Mouse (Mus musculus) heart, embryonic 12.5 days (tissue): ENCODE measurements around the gene 1700011L22Rik. TPM values are rescaled to one million over a fixed set of nuclear protein-coding genes. Genes with fewer than 3 reads are reported as not detected.
A peak's percentile ranks its signal among the peaks of the same experiment; 100 is the strongest.

Experiments used
- ATAC-seq: fragments of 200-750 bp; cut with Nextera tagmentation; 2 replicates; pipeline ENCODE4 v1.8.0; 2017; ENCODE audit warnings: moderate TSS enrichment, moderate library complexity; ENCODE audit not compliant: insufficient number of reproducible peaks, low FRiP score
- H3K27ac ChIP-seq: fragments of 300-500 bp; sonication (generic); 2 replicates; pipeline ENCODE4 v1.5.1; 2016; ENCODE audit warnings: mild to moderate bottlenecking, moderate library complexity; ENCODE audit not compliant: poor library complexity, severe bottlenecking
- H3K27me3 ChIP-seq: fragments of 300-500 bp; sonication (generic); replicated peaks from 2 replicates; pipeline ENCODE4 v1.6.1; 2016; ENCODE audit warnings: mild to moderate bottlenecking, moderate library complexity
- H3K36me3 ChIP-seq: fragments of 300-500 bp; sonication (generic); 2 replicates; pipeline ENCODE4 v1.6.1; 2016; ENCODE audit warnings: mild to moderate bottlenecking, moderate library complexity
- H3K4me1 ChIP-seq: fragments of 300-500 bp; sonication (generic); replicated peaks from 2 replicates; pipeline ENCODE4 v1.6.1; 2016; ENCODE audit warnings: mild to moderate bottlenecking
- H3K4me2 ChIP-seq: fragments of 300-500 bp; sonication (generic); 2 replicates; pipeline ENCODE4 v1.6.1; 2016; ENCODE audit warnings: mild to moderate bottlenecking, moderate library complexity
- H3K4me3 ChIP-seq: fragments of 300-500 bp; sonication (generic); 2 replicates; pipeline ENCODE4 v1.5.1; 2016; ENCODE audit warnings: mild to moderate bottlenecking
- H3K9ac ChIP-seq: fragments of 300-500 bp; sonication (generic); 2 replicates; pipeline ENCODE4 v1.6.1; 2016; ENCODE audit warnings: mild to moderate bottlenecking, moderate library complexity
- H3K9me3 ChIP-seq: fragments of 300-500 bp; sonication (generic); replicated peaks from 2 replicates; pipeline ENCODE4 v1.6.1; 2016; ENCODE audit warnings: mild to moderate bottlenecking, moderate library complexity
- whole genome bisulfite sequencing: fragments of 180-500 bp; shearing (Covaris S2); methylation state at CpG from one replicate; pipeline ENCODE4 v1.1.7; 2016; 5-methylcytosine and 5-hydroxymethylcytosine counted together
- polyA plus RNA-seq: library from polyadenylated mRNA; unstranded; fragments of >200 nt; fragmentation: Nextera tagmentation; extraction: Ambion mirVana; gene quantifications from 2 replicates; pipeline ENCODE4 v1.2.1, GENCODE M21; 2016

1700011L22Rik gene
- polyA plus RNA-seq = not detected in 2 replicates

- H3K9me3 ChIP-seq = no peaks in the 10 kb centered on the region; the same call in 1 of the 2 replicates
- H3K4me1 ChIP-seq = peaks cover 29% of the 10 kb centered on the region
- WGBS = 78% methylated on average over 6 of the region's 6 CpGs
- no peaks in the 10 kb centered on the region for H3K36me3 ChIP-seq
- ATAC-seq = no peak
- H3K4me2 ChIP-seq = no peak within 1 kb of the TSS
- no peak within 1 kb of the TSS for H3K4me3 ChIP-seq
- H3K9ac ChIP-seq = no peak within 1 kb of the TSS
- no peak within 1 kb of the TSS for H3K27ac ChIP-seq
- no peaks in the 10 kb centered on the region for H3K27me3 ChIP-seq
Observed at GRCm38 (mm10) chr8:79248470-79248869, at the start of gene 1700011L22Rik. Gene 1700011L22Rik (minus strand): TSS chr8:79248570.

- H3K27me3 ChIP-seq = no peaks in the 10 kb centered on the region
- H3K4me2 ChIP-seq = no peak overlapping the region
- peaks cover 13% of the 10 kb centered on the region for H3K4me1 ChIP-seq
- H3K27ac ChIP-seq = no peak overlapping the region
- H3K4me3 ChIP-seq = no peak overlapping the region
- H3K9me3 ChIP-seq = no peaks in the 10 kb centered on the region
- no peak overlapping the region for H3K9ac ChIP-seq
- no peaks in the 10 kb centered on the region for H3K36me3 ChIP-seq
- WGBS = 41% methylated on average over 3 of the region's 3 CpGs
- ATAC-seq = no peak
Observed at GRCm38 (mm10) chr8:79297763-79298162, 49.4 kb upstream of the 1700011L22Rik start.

GRCm38 (mm10) chr8:79295276-79296105, 47.1 kb upstream of the 1700011L22Rik start:
- WGBS = 17% methylated on average over 18 of the region's 18 CpGs
- Histone ChIP-seq H3K9ac (peak overlapping the region; percentile 82), H3K4me3 (peak overlapping the region; percentile 69), H3K4me1 (peaks cover 21% of the 10 kb centered on the region), H3K4me2 (peak overlapping the region; percentile 81), H3K9me3 (no peaks in the 10 kb centered on the region), H3K27ac (peak overlapping the region; percentile 96), H3K36me3 (no peaks in the 10 kb centered on the region), H3K27me3 (no peaks in the 10 kb centered on the region)
- ATAC-seq = no peak; the same call in 1 of the 2 replicates

- Histone ChIP-seq H3K27me3 (no peaks in the 10 kb centered on the region), H3K4me3 (peak within 1 kb of the TSS; percentile 69), H3K4me2 (peak within 1 kb of the TSS; percentile 81), H3K27ac (peak within 1 kb of the TSS; percentile 96), H3K36me3 (no peaks in the 10 kb centered on the region), H3K9ac (peak within 1 kb of the TSS; percentile 83), H3K4me1 (peaks cover 21% of the 10 kb centered on the region), H3K9me3 (no peaks in the 10 kb centered on the region)
- 1% methylated on average over 68 of the region's 74 CpGs for WGBS
- peak; percentile 98 for ATAC-seq
Observed at GRCm38 (mm10) chr8:79294610-79295275, 46.4 kb upstream of the 1700011L22Rik start, which contains the start of gene Mmaa. Gene Mmaa (minus strand): TSS chr8:79294937.

DNA sequence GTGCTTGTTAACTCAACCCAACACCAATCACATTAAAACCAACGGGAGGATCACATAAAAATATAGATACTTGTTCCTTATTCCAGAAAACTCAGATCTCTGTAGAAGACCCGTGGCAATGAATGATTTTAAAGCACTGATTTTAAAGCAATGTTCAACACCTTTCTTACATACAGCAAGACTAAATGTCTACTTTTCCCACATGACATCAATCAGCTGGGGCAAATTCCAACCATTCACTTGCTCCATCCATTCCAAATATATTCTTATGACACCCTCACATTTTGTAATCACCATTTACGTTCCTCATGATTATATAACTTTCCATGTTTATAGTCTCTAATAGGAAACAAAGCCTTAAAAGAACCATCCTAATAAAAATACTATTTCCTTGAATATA, 45.5 kb upstream of the 1700011L22Rik start:
- Histone ChIP-seq H3K27me3 (no peaks in the 10 kb centered on the region), H3K4me1 (peaks cover 25% of the 10 kb centered on the region), H3K9ac (no peak overlapping the region), H3K9me3 (no peaks in the 10 kb centered on the region), H3K4me2 (peak overlapping the region; percentile 43; the same call in 1 of the 2 replicates), H3K36me3 (no peaks in the 10 kb centered on the region), H3K27ac (no peak overlapping the region), H3K4me3 (peak overlapping the region; percentile 18; the same call in 1 of the 2 replicates)
- no peak for ATAC-seq
- WGBS = 60% methylated on average over 3 of the region's 3 CpGs

GRCm38 (mm10) chr8:79292712-79293264, 44.4 kb upstream of the 1700011L22Rik start:
- Histone ChIP-seq H3K4me3 (no peak overlapping the region), H3K36me3 (no peaks in the 10 kb centered on the region), H3K9me3 (no peaks in the 10 kb centered on the region), H3K27me3 (no peaks in the 10 kb centered on the region), H3K4me1 (peaks cover 25% of the 10 kb centered on the region), H3K9ac (peak overlapping the region; percentile 21; the same call in 1 of the 2 replicates), H3K27ac (0 out of 2 replicates have a peak overlapping the region, but pooled peaks have one; percentile 16), H3K4me2 (peak overlapping the region; percentile 51)
- no peak for ATAC-seq
- 32% methylated on average over 3 of the region's 3 CpGs for WGBS

DNA sequence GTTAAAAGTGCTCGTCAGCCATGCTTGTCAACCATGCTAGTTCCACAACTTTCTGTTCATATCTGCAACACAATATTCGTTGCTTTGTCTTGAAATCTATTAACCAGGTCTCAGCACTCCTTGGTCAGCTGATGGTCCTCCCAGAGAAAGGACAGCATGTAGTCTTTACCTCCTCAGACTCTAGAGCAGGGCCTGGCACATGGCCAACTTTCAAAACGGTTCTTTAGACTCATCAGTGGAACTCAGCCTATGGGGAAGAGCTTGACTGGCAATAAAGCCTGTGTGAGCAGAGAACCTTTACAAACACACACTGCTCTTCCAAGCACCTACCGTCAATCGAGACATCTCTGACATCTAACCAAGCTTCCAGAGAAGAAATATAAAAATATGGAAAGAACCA, 41.2 kb upstream of the 1700011L22Rik start:
- H3K36me3 ChIP-seq = no peaks in the 10 kb centered on the region
- no peak overlapping the region for H3K27ac ChIP-seq
- no peak for ATAC-seq
- H3K27me3 ChIP-seq = no peaks in the 10 kb centered on the region
- no peaks in the 10 kb centered on the region for H3K9me3 ChIP-seq
- 68% methylated on average over 5 of the region's 5 CpGs for WGBS
- H3K4me1 ChIP-seq = peaks cover 23% of the 10 kb centered on the region
- no peak overlapping the region for H3K4me2 ChIP-seq
- H3K4me3 ChIP-seq = no peak overlapping the region
- no peak overlapping the region for H3K9ac ChIP-seq

GRCm38 (mm10) chr8:79288681-79289080, 40.3 kb upstream of the 1700011L22Rik start:
- Histone ChIP-seq H3K27me3 (no peaks in the 10 kb centered on the region), H3K4me3 (no peak overlapping the region), H3K9ac (no peak overlapping the region), H3K27ac (no peak overlapping the region), H3K9me3 (no peaks in the 10 kb centered on the region), H3K4me1 (peaks cover 22% of the 10 kb centered on the region), H3K36me3 (0 out of 2 replicates have a peak, but pooled peaks cover 2% of the 10 kb centered on the region), H3K4me2 (no peak overlapping the region)
- no peak for ATAC-seq
- WGBS = 74% methylated on average over 2 of the region's 2 CpGs

DNA sequence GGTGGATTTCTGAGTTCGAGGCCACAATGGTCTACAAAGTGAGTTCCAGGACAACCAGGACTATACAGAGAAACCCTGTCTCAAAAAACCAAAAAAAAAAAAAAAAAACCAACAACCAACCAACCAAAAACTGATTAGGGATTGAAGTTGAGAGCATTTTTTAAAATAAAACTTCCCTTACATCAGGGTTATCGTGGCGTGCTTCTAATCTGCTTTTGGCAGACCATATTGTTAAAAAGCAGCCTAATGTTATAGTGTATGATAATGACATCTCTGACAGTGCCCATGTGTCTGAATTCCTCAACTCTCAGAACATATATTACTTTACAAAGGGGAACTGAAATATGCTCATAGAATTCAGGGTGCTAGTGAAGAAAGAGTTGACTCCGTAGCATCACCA, 39.9 kb upstream of the 1700011L22Rik start:
- ATAC-seq = no peak
- WGBS = 88% methylated on average over 4 of the region's 4 CpGs
- H3K4me1 ChIP-seq = peaks cover 17% of the 10 kb centered on the region
- no peaks in the 10 kb centered on the region for H3K9me3 ChIP-seq
- H3K4me3 ChIP-seq = no peak overlapping the region
- H3K27ac ChIP-seq = no peak overlapping the region
- H3K27me3 ChIP-seq = no peaks in the 10 kb centered on the region
- H3K36me3 ChIP-seq = 0 out of 2 replicates have a peak, but pooled peaks cover 2% of the 10 kb centered on the region
- H3K9ac ChIP-seq = no peak overlapping the region
- H3K4me2 ChIP-seq = no peak overlapping the region

GRCm38 (mm10) chr8:79286424-79286823, 38.1 kb upstream of the 1700011L22Rik start:
- ATAC-seq = no peak
- 83% methylated on average over 3 of the region's 3 CpGs for WGBS

DNA sequence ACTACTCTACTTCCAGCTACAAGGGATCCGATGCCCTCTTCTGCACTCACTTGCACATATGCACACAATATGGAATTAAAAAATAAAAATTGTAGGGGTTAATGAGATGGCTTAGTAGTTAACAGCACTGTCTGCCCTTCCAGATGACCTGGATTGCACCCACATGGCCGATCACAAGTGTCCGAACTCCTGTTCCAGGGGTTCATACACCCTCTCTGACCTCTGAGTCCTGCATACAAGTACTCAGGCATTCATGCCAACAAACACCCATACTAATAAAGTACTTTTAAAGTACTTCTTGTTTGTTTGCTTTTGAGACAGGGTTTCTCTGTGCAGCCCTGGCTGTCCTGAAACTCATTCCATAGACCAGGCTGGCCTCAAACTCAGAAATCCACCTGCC, 36.3 kb upstream of the 1700011L22Rik start:
- WGBS = 87% methylated on average over 3 of the region's 3 CpGs
- ATAC-seq = no peak
- H3K4me2 ChIP-seq = no peak overlapping the region

More at GRCm38 (mm10) chr8:79286424-79286823, 38.1 kb upstream of the 1700011L22Rik start:
- H3K4me2 ChIP-seq = no peak overlapping the region
- H3K27me3 ChIP-seq = no peaks in the 10 kb centered on the region
- H3K9me3 ChIP-seq = no peaks in the 10 kb centered on the region
- H3K4me3 ChIP-seq = no peak overlapping the region
- peaks cover 5% of the 10 kb centered on the region; the same call in 1 of the 2 replicates for H3K4me1 ChIP-seq
- no peak overlapping the region for H3K27ac ChIP-seq
- no peak overlapping the region for H3K9ac ChIP-seq
- peaks cover 5% of the 10 kb centered on the region; the same call in 1 of the 2 replicates for H3K36me3 ChIP-seq

More for the DNA sequence above, 36.3 kb upstream of the 1700011L22Rik start:
- no peaks in the 10 kb centered on the region for H3K27me3 ChIP-seq
- no peak overlapping the region for H3K4me3 ChIP-seq
- no peak overlapping the region for H3K9ac ChIP-seq
- peaks cover 3% of the 10 kb centered on the region; the same call in 1 of the 2 replicates for H3K4me1 ChIP-seq
- peaks cover 17% of the 10 kb centered on the region for H3K36me3 ChIP-seq
- H3K27ac ChIP-seq = no peak overlapping the region
- H3K9me3 ChIP-seq = no peaks in the 10 kb centered on the region
